Mouse (Mus musculus): ENCODE measurements at regions not wholly inside any gene's neighbourhood (a gene's known extent, or its start where the extent isn't known, plus 50 kb on each side); places are given as distances from the start of the nearest gene placed in this dataset.

GRCm38 (mm10) chr1:42527746-42528476 lies 167.7 kb upstream of the Pou3f3 start:
- no peak overlapping the region for H3K4me3 ChIP-seq (ENCODE audit: control insufficient read depth in 1 of 2, insufficient read depth in 1 of 2, low read depth in 1 of 2, low read length in 2 of 2)
- no peak overlapping the region for H3K27ac ChIP-seq (replicated peaks in 1 of 2; ENCODE audit: control insufficient read depth in 1 of 2, insufficient read depth in 1 of 2, low read depth in 2 of 2, low read length in 2 of 2)
- H3K27me3 ChIP-seq (ENCODE audit: control insufficient read depth, insufficient read depth, low read length), result no peaks in the 10 kb centered on the region
- no peaks in the 10 kb centered on the region for H3K36me3 ChIP-seq (ENCODE audit: control insufficient read depth, insufficient read depth, low read length)
- peaks cover 9 to 10% of the 10 kb centered on the region in 2 experiments for H3K4me1 ChIP-seq (ENCODE audit: control insufficient read depth in 2 of 2, insufficient read depth in 2 of 2, low read length in 2 of 2)
- no peak overlapping the region for H3K9ac ChIP-seq (ENCODE audit: low read length)
- no peak for ATAC-seq (ENCODE audit: insufficient number of reproducible peaks, insufficient read depth, low FRiP score, low read depth)
- 69% methylated on average over 11 of the region's 11 CpGs for WGBS
- no peak overlapping the region for H3K4me2 ChIP-seq (ENCODE audit: low read length)
- H3K9me3 ChIP-seq (ENCODE audit: control insufficient read depth, low read length), result no peaks in the 10 kb centered on the region

GRCm38 (mm10) chr1:42532908-42533307 lies 162.7 kb upstream of the Pou3f3 start:
- H3K4me2 ChIP-seq (ENCODE audit: low read length), result no peak overlapping the region
- ATAC-seq (ENCODE audit: insufficient number of reproducible peaks, insufficient read depth, low FRiP score, low read depth), result peak; percentile 72

DNA sequence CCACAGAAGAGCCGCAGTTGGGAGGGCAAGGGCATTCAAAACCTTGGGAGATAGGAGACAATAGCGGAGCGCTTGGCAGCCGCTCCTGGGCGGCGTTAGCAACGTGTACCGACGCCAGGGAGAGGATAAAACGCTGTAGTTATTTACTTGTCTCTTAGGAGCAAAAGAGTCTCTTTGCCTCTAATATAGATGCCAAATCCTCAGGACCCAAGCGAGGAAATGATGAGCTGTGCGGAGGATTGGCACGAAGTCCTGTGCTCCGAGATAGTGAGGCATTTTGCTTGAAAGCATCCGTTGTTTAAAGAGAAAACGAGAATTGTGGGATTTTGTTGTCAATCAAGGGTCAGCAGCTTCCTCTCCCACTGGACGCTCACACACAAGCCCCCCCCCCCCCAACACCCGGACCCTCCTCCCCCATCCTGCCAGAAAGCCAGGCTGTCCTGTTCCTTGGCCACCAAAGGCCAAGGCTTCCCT lies 156.5 kb upstream of the Pou3f3 start:
- H3K9ac ChIP-seq (ENCODE audit: low read length), result no peak overlapping the region
- H3K27ac ChIP-seq (replicated peaks in 1 of 2; ENCODE audit: control insufficient read depth in 1 of 2, insufficient read depth in 1 of 2, low read depth in 2 of 2, low read length in 2 of 2), result no peak overlapping the region
- H3K36me3 ChIP-seq (ENCODE audit: control insufficient read depth, insufficient read depth, low read length), result no peaks in the 10 kb centered on the region
- no peak for ATAC-seq (ENCODE audit: insufficient number of reproducible peaks, insufficient read depth, low FRiP score, low read depth)
- no peak overlapping the region for H3K4me3 ChIP-seq (ENCODE audit: control insufficient read depth in 1 of 2, insufficient read depth in 1 of 2, low read depth in 1 of 2, low read length in 2 of 2)
- H3K27me3 ChIP-seq (ENCODE audit: control insufficient read depth, insufficient read depth, low read length), result peaks cover 3% of the 10 kb centered on the region; the same call in 1 of the 2 replicates
- no peaks in the 10 kb centered on the region for H3K4me1 ChIP-seq (ENCODE audit: control insufficient read depth in 2 of 2, insufficient read depth in 2 of 2, low read length in 2 of 2)
- no peaks in the 10 kb centered on the region for H3K9me3 ChIP-seq (ENCODE audit: control insufficient read depth, low read length)
- H3K4me2 ChIP-seq (ENCODE audit: low read length), result peak overlapping the region; percentile 49
- WGBS, result 47% methylated on average over 18 of the region's 18 CpGs

More at GRCm38 (mm10) chr1:42532908-42533307, 162.7 kb upstream of the Pou3f3 start:
- WGBS, result 41% methylated on average over 6 of the region's 6 CpGs
- H3K36me3 ChIP-seq (ENCODE audit: control insufficient read depth, insufficient read depth, low read length), result no peaks in the 10 kb centered on the region
- no peaks in the 10 kb centered on the region for H3K27me3 ChIP-seq (ENCODE audit: control insufficient read depth, insufficient read depth, low read length)
- peaks cover 3 to 5% of the 10 kb centered on the region in 2 experiments; a peak in 2 of 4 replicates for H3K4me1 ChIP-seq (ENCODE audit: control insufficient read depth in 2 of 2, insufficient read depth in 2 of 2, low read length in 2 of 2)
- H3K4me3 ChIP-seq (ENCODE audit: control insufficient read depth in 1 of 2, insufficient read depth in 1 of 2, low read depth in 1 of 2, low read length in 2 of 2), result no peak overlapping the region
- no peak overlapping the region for H3K9ac ChIP-seq (ENCODE audit: low read length)
- no peaks in the 10 kb centered on the region for H3K9me3 ChIP-seq (ENCODE audit: control insufficient read depth, low read length)
- peak overlapping the region in 1 of 2 experiments; percentile 26; a peak in 2 of 4 replicates for H3K27ac ChIP-seq (replicated peaks in 1 of 2; ENCODE audit: control insufficient read depth in 1 of 2, insufficient read depth in 1 of 2, low read depth in 2 of 2, low read length in 2 of 2)

DNA sequence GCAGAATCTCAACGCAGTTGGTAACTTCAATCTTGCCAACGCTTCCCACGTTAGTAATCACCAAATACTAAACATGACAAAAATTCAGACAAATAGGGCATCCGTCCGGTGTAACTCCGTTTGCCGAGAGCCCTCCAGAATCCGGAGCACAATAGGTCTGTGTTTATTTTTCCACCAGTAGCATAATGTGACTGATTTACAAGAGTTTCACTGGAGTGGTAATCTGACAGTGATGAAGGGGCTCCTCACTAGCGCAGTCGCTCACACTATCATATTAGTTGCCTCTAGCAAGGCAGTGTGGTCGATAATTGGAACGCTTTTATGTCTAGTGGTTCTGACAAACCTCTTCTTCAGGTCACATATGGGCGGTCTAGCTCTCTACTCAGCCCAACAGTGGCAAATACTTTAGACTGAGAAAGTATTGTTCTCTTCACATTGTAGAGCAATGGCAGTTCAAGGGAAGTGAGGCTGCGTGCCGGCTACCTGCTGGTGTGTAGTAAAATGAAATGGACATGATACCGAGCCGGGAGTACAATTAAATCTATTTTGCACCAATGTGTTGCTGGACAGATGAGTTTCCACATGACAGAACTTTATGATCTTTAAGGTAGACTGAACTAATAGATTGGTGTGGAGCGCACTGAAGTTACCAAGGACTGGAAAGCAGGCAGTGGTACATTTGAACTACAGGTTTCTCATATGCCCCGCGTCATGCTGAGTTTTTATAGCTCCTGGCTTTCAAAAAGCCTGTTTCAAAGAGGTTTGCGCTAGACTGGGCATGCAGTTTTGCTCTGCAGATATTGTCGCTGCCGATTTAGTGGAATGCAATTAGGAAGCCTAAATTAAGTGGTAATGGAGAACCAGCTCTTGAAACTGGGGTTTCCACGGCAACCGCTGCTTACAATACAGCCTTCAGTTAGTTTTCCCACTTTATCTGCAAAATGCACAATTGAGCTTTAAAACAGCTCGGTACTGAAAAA lies 155.7 kb upstream of the Pou3f3 start:
- Histone ChIP-seq H3K9me3 (ENCODE audit: control insufficient read depth, low read length) (no peaks in the 10 kb centered on the region), H3K27me3 (ENCODE audit: control insufficient read depth, insufficient read depth, low read length) (peaks cover 3% of the 10 kb centered on the region; the same call in 1 of the 2 replicates), H3K4me1 (ENCODE audit: control insufficient read depth in 2 of 2, insufficient read depth in 2 of 2, low read length in 2 of 2) (no peaks in the 10 kb centered on the region), H3K4me3 (ENCODE audit: control insufficient read depth in 1 of 2, insufficient read depth in 1 of 2, low read depth in 1 of 2, low read length in 2 of 2) (no peak overlapping the region), H3K9ac (ENCODE audit: low read length) (no peak overlapping the region), H3K27ac (replicated peaks in 1 of 2; ENCODE audit: control insufficient read depth in 1 of 2, insufficient read depth in 1 of 2, low read depth in 2 of 2, low read length in 2 of 2) (no peak overlapping the region), H3K36me3 (ENCODE audit: control insufficient read depth, insufficient read depth, low read length) (no peaks in the 10 kb centered on the region), H3K4me2 (ENCODE audit: low read length) (peak overlapping the region; percentile 49; the same call in 1 of the 2 replicates)
- 75% methylated on average over 26 of the region's 26 CpGs for WGBS
- ATAC-seq (ENCODE audit: insufficient number of reproducible peaks, insufficient read depth, low FRiP score, low read depth), result no peak

- H3K27ac ChIP-seq (replicated peaks in 1 of 2; ENCODE audit: control insufficient read depth in 1 of 2, insufficient read depth in 1 of 2, low read depth in 2 of 2, low read length in 2 of 2), result no peak overlapping the region
- no peaks in the 10 kb centered on the region for H3K36me3 ChIP-seq (ENCODE audit: control insufficient read depth, insufficient read depth, low read length)
- ATAC-seq (ENCODE audit: insufficient number of reproducible peaks, insufficient read depth, low FRiP score, low read depth), result no peak
- no peaks in the 10 kb centered on the region for H3K4me1 ChIP-seq (ENCODE audit: control insufficient read depth in 2 of 2, insufficient read depth in 2 of 2, low read length in 2 of 2)
- peaks cover 3% of the 10 kb centered on the region; the same call in 1 of the 2 replicates for H3K27me3 ChIP-seq (ENCODE audit: control insufficient read depth, insufficient read depth, low read length)
- H3K9ac ChIP-seq (ENCODE audit: low read length), result no peak overlapping the region
- no peak overlapping the region for H3K4me3 ChIP-seq (ENCODE audit: control insufficient read depth in 1 of 2, insufficient read depth in 1 of 2, low read depth in 1 of 2, low read length in 2 of 2)
- no peak overlapping the region for H3K4me2 ChIP-seq (ENCODE audit: low read length)
- 75% methylated on average over 4 of the region's 4 CpGs for WGBS
- no peaks in the 10 kb centered on the region for H3K9me3 ChIP-seq (ENCODE audit: control insufficient read depth, low read length)
These were observed 153.6 kb upstream of the Pou3f3 start for GRCm38 (mm10) chr1:42541991-42542390.

DNA sequence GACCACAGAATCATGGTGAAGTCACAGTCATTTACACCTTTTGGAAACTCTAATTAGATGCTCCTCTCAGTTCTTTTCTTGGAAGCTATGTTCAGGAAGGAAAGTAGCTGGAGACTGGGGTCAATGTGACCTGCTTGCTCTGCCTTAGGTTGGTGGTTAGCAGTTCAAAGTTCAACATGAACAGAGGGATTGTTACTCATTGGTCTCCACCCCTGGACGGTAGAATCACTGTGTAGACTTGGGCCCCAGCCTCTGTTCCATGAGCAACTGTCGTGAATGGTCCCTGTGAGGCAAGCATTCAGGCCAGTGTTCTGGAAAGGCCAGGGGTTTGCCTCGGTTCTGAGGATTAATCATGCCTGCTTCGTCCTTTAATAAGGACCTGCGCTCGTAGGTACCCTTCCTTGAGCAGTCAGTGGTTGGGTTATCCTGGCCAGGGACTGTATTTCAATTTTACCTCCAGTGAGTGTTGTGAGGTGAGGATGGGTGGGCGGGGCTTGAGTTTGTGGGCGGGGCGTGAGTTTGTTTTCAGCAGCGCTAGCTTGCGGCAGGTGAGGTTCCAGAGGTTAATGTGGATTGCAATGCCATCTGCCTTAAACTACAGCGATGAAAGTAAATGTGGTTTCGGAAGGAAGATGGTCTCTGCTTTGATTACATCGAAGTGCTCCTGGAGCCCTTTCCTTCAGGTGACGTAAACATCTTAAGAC lies 152.6 kb upstream of the Pou3f3 start:
- Histone ChIP-seq H3K4me3 (ENCODE audit: control insufficient read depth in 1 of 2, insufficient read depth in 1 of 2, low read depth in 1 of 2, low read length in 2 of 2) (no peak overlapping the region), H3K9me3 (ENCODE audit: control insufficient read depth, low read length) (no peaks in the 10 kb centered on the region), H3K27me3 (ENCODE audit: control insufficient read depth, insufficient read depth, low read length) (peaks cover 3% of the 10 kb centered on the region; the same call in 1 of the 2 replicates), H3K4me2 (ENCODE audit: low read length) (no peak overlapping the region), H3K9ac (ENCODE audit: low read length) (no peak overlapping the region), H3K36me3 (ENCODE audit: control insufficient read depth, insufficient read depth, low read length) (no peaks in the 10 kb centered on the region), H3K27ac (replicated peaks in 1 of 2; ENCODE audit: control insufficient read depth in 1 of 2, insufficient read depth in 1 of 2, low read depth in 2 of 2, low read length in 2 of 2) (no peak overlapping the region), H3K4me1 (ENCODE audit: control insufficient read depth in 2 of 2, insufficient read depth in 2 of 2, low read length in 2 of 2) (no peaks in the 10 kb centered on the region)
- 38% methylated on average over 15 of the region's 15 CpGs for WGBS
- no peak for ATAC-seq (ENCODE audit: insufficient number of reproducible peaks, insufficient read depth, low FRiP score, low read depth)

DNA sequence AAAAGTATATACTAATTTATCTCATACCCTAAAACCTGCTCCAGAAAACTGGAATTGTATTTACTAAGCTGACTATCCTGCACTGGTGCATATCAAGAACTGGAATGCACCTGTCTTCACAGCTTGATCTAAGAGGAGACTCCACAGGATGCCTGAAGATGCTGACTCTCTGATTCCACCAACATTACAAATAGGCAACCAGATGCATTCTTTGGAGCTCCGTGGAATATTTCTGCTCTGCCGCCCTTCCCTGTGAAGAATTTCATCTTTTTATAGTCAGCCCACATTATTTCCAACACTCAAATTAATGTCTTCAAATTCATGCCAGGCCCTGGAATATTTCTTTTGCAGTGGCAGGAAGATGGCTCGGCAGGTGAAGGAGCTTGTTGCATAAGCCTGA lies 148.7 kb upstream of the Pou3f3 start:
- H3K27me3 ChIP-seq (ENCODE audit: control insufficient read depth, insufficient read depth, low read length), result peaks cover 3% of the 10 kb centered on the region; the same call in 1 of the 2 replicates
- H3K9me3 ChIP-seq (ENCODE audit: control insufficient read depth, low read length), result no peaks in the 10 kb centered on the region
- no peak for ATAC-seq (ENCODE audit: insufficient number of reproducible peaks, insufficient read depth, low FRiP score, low read depth)
- H3K9ac ChIP-seq (ENCODE audit: low read length), result no peak overlapping the region
- H3K4me3 ChIP-seq (ENCODE audit: control insufficient read depth in 1 of 2, insufficient read depth in 1 of 2, low read depth in 1 of 2, low read length in 2 of 2), result no peak overlapping the region
- H3K36me3 ChIP-seq (ENCODE audit: control insufficient read depth, insufficient read depth, low read length), result no peaks in the 10 kb centered on the region
- no peaks in the 10 kb centered on the region for H3K4me1 ChIP-seq (ENCODE audit: control insufficient read depth in 2 of 2, insufficient read depth in 2 of 2, low read length in 2 of 2)
- H3K27ac ChIP-seq (replicated peaks in 1 of 2; ENCODE audit: control insufficient read depth in 1 of 2, insufficient read depth in 1 of 2, low read depth in 2 of 2, low read length in 2 of 2), result no peak overlapping the region
- no peak overlapping the region for H3K4me2 ChIP-seq (ENCODE audit: low read length)
- 83% methylated on average over 3 of the region's 3 CpGs for WGBS

All from heart, embryonic 14.5 days (tissue).